Mouse (Mus musculus) monocyte, adult 5-6 weeks (primary cell): ENCODE results near the gene Sh3bgrl. TPM values are rescaled to one million over a fixed set of nuclear protein-coding genes. Genes with fewer than 3 reads are reported as not detected.
A peak's percentile ranks its signal among the peaks of the same experiment; 100 is the strongest.

Experiments used
- ATAC-seq: fragments of 153-309, 156-312 bp; replicated peaks from 2 replicates; pipeline ENCODE4 v1.8.0; 2017; ENCODE audit warnings: mild to moderate bottlenecking; ENCODE audit not compliant: low TSS enrichment, insufficient number of reproducible peaks, severe bottlenecking, poor library complexity, low FRiP score
- total RNA-seq: library from RNA; stranded (forward); fragments of 200-1000, 200-491, 200-594 nt; gene quantifications from 3 replicates; pipeline ENCODE4 v1.2.3, GENCODE M21; 2017

Sh3bgrl gene
- total RNA-seq, 1 experiment from 2014 or later = 278 TPM

DNA sequence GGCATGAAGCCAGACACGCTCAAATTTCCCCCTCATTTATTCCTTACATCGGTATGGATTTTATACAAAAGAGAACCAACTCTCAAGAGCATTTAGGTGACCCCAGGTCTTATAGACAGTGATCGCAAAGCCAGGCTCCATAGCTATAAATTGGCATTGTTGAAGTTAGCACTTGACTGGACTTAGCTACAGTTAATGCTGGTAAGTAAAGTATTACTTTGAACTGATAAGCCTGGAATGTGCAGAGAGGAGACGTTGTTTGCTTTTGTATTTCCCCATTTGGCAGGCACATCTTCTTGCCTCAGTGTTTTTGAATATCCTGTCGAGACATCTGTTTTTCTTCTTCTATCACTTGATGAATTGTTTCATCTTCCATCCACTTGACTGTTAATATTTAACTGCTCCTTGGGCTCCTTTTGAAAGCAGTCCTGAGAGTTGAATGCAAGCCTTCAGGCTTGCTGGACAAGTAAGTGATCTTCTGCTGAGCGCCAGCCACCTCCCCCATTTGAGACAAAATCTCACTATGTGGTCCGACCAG, 32.5 kb downstream of the Sh3bgrl start:
- ATAC-seq = no peak

DNA sequence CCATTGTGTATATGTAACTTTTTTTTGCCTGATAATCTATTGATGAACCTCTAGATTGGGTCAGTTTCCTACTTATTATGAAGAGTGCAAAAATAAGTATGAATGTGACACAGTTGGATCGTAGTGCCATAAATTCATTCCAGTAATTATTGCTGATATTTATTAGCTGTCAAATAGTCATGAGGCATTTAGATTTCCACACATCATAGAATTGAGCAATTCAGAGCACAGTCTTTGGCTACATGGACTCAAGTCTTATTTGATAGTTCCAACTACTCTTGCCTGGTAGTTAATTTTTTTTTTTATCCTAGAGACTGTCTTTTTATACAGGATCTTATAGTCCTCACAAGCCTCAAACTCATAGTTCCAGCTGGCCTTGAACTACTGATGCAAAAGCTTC, 34.9 kb downstream of the Sh3bgrl start:
- ATAC-seq = no peak

DNA sequence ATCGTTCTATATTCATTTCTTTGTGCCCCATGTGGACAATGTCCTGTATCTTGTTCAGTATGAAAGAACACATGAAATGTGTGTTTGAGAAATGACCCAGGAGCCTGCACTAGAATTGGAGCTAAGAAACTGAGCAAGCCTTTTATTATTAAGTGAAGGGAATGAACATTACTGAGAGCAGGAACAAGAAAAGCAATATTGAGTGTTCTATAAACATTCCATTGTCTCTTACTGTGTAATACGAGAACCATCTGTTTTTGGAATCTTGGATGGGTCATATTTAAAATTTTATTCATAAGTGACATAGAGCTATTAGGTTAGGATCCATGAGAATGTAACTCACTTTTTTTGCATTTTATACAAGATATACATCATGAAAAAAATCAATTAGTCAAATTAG, 36.7 kb downstream of the Sh3bgrl start:
- no peak for ATAC-seq

DNA sequence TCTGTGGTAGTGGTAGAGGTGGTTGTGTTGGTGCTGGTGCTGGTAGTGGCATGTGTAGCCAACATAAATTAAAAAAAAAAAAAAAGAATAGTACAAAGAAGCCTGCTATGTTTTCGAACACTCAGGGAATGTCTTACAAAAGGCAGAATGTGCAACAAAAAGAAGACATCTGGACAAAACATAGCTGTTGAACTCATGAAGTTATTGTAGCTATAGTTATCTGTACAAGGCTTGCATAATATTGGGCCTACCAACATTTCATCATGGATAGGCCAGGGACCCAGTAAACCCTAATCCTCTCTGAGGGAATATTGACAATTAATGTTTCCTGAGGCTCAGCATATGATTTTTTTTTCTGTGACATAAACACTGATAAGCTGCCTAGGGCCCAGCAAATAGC, 37.3 kb downstream of the Sh3bgrl start:
- ATAC-seq = no peak

DNA sequence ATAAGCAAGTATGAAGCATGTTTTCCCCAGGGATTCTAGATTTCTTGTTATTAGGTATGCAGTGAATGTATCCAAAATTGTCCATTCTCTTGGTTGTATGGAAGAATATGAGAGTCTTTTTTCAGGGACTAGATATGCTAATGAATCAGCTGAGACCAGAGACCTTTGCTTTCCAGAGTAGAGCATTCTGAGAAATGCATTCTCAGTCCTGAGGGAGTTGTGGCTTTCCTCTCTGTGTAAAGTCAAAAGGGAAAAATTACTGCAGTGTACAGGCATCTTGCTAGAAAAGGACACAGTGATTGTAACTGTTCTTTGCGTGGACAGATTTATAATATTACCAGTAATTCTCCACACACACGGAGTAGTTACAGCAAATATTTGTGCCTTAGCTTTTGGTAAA, 38.3 kb downstream of the Sh3bgrl start:
- ATAC-seq = no peak

DNA sequence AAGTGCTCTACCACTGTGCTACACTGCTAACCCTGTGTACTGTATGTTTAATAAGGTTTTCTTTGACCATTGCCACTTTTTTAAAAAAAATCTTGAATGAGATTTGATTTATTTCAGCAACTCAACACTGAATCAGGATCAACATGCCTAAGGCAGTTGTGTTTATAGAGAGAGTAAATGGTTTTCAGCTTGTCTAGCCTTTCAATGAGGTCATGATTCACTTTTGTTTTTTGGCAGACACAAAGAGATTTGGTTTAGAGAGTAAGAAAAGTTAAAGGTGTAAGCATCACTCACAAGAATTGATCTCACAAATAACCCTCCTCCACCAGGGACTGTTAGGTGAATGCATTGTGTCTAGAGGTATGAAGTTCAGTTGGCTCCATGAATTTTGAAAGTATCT, 41.1 kb downstream of the Sh3bgrl start:
- ATAC-seq = no peak

DNA sequence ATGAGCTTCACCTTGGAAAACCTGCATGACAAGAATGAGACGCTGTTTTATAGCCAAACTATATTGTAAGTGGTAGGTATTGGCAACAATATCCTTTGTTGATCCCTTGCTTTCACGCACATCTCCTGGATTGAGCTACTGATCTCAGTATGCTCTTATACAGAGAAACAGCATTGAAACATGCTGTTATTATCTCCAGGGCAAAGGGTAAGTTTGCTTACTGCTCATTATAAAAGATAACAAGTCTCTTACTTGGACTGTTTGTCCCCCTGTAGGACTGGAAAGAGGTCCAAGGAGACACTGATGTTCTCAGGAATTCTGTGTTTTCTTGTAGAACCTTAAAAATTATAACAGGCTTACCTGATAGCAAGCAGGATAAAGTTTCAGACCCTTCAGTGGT, 41.7 kb downstream of the Sh3bgrl start:
- ATAC-seq = no peak

DNA sequence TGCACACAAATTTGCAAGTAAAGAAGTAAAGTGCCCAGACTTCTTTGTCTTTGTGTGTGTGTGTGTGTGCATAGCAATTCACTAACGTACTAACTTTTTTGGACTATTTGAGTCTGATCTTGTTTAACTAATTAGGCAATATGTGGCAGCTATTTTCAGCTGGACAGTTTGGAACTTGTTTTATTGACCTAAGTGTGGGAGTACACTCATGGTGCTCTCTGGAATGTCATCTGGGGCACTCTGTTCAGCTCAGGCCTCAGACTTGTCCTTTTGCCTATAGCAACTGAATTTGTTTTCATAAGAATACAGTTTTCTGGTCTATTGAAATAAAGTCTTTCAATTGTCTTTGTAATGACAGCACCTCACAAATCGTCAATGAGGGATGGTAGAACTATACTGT, 42.1 kb downstream of the Sh3bgrl start:
- no peak for ATAC-seq

DNA sequence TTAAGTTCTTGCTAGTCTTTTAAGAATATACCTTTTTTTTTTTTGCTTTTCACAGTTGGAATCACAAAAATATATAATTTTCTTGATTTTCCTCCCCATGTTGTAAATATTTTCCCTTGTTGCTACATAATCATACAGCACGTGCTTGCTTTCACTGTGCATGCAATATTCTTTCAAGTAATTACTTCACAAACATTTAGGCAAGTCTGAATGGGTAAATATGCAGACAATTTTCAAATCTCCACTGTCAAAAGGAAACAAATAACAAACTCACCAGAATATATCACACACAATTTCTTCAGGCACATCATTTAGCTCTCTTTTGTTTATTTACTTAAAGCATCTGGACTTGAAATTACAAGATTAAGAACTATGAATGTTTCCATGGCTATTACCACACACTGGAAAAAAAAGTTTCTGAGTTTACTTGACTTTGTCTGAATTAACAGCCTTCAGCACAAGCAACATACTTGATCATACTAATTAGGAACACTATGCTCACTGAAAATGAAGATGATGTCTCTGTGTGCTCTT, 46.2 kb downstream of the Sh3bgrl start:
- no peak for ATAC-seq

DNA sequence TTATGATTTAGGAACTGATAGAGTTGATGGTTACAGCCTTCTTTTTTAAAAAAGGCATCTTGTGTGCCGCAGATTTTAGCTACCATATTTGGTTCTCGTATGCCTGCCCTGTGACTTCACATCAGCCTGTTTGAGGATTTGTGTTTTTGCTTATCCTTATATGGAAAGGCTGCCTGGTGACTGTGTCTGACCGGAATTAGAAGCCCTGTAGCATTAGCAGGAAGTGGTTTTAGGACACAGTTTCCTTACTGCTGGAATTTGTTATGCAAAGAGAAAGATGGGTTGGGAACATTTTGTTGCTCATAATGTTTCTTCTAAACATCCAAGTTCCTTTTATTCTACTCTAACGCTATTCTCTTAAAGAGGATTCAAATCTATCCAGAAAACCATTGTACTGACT, 47.1 kb downstream of the Sh3bgrl start:
- no peak for ATAC-seq

DNA sequence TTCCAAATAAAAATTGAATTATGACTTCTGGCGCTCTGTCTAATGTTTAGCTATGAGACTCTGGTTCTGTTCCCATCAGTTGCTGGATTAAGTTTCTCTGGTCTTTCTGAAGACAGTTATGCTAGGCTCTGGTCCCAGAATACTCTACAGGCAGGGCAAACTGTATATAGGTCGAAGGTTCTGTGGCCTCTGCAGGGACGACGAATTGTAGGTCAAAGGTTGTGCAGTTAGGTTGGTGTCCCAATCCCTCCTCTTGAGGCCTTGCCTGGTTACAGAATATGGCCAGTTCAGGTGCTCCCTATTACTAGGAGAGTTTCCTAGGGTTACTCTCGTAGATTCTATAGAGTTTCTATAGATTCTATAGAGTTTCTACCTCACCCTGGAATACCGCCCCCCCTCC, 50.6 kb downstream of the Sh3bgrl start:
- ATAC-seq = no peak

DNA sequence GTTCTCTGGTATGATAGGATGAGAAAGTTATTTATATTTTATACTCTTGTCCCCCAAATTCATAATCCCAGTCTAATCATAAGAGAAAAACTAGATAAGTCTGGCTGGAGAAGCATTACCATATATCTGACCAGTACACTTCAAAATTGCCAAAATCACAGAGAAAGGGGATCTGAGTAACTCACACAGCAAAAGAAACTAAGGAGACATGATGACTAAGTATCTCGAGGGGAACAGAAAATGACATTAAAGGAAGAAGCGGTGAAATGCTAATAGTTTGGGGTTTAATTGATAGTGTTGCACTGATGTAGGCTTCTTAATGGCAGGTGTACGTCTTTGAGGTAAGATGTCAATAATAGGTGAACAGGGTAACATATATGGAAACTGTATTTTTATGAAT, 51.9 kb downstream of the Sh3bgrl start:
- ATAC-seq = no peak

DNA sequence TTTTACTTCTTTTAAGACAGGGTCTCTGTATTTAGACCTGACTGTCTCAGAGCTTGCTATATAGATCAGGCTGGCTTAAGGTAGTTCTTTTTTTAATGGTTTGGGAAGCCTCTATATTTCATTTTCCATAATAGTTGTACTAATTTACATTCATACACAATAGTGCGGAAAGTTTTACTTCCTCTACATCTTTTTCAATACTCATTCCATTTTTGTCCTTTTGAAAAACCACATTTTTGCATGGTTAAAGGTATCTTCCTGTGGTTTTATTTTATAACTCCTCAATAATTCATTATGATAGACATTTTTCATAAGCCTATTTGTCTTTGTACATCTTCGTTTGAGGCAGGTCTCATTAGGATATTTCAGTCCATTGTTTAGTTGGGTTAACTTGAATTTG, 56.1 kb downstream of the Sh3bgrl start:
- no peak for ATAC-seq

DNA sequence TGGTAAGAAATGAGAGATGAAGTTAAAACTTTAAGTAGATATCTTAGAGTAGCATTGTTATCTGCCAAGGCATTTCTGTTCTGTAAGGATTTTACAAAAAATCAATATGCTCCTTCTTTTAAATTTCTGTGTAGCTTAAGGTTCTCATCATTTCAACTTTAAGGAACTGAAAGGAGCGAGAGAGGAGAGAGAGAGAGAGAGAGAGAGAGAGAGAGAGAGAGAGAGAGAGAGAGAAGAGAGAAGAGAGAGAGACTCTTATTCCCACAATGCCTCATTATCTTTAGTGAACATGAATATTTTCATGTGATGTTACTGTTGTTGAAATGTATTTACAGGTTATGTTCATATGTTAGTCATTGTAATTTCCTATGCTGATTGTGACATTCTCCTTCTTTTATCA, 65.2 kb downstream of the Sh3bgrl start:
- no peak for ATAC-seq

DNA sequence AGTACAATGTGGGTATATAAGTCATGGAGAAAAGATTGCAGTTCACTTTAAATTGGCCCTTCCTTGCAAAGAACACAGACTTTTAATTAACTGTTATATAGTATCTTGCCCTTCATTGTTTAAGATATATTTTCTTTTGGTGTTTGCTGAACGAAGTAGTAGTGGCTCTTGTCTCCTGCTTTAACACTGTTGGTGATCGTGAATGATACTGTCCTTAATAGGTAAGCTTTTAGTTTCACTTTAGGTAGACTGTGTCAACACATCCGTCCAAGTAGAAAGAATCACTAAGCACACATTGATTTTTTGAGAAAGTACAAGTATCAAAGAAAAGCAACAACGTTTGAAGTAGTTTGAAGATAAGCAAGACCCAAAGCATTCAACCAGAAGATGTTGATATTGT, 65.7 kb downstream of the Sh3bgrl start:
- ATAC-seq = no peak

DNA sequence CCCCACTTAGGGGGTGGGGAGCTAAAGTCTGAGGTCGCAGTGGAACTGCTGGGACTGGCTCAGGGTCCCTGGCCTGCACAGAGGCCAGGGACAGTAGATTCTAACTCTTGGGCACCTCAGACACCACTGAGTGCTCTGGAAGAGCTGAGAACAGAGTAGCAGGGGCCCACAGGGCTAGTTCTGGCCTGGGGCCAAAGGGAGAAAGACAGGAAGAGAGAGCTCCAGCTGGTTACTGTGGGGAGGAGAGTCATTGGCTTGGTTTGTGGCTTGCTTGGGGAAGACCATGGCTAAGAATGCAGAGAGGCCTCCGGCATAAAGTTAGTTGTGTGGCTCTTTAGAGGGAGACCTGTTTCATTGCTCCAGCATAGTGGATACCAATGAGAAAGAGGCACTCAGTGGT, 79.9 kb downstream of the Sh3bgrl start:
- ATAC-seq = no peak

DNA sequence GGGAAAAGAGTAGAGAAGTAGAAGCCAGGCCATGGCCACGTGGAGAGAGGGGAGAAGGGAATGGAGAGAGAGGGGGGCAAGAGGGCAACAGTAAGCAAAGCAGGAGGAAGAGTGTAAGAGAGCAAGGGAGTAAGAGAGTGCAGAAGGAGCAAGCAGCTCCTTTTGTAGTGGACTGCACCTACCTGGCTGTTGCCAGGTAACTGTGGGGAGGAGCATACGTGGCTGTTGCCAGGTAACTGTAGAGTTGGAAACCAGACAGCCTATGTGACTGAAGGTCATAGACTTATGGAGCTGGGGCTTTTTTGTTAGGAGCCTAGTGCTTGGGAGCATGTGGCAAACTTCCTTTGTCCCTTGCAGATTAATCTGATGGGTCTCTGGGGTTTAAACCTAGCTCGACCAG, 80.3 kb downstream of the Sh3bgrl start:
- no peak for ATAC-seq

DNA sequence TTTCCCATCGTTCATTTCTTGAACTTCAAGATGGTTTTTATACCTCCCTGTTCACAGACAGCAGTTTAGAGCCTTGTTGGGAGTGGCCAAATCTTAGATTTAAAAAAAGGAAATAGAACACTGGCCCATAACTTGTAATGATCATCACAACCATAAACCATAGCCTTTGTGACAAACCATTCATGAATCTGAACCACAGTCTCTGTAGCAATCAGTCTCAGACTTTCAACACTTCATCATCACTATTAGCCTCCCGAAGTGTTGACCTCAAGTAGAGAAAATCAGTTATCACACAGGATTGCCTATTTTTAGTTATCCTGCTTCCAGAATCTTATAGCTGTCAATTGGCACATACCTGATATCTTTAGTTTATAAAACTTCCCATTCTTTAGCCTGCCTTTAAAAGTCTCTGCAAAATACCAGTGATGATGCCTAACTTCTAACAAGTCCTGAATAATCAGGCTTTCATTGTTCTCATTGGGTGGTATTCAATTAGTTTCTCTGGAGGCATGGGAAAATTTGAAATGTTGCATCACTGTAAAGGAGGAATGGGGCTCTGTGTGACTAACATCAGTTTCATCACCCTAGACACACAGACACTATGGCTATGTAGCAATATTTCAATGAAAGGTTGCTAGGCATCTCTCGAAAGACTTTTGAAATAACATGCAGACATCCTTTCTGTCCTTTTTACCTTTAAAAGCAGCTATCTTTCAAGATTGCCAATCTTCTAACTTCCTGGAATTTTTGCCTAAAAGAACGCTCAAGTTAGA, 89.7 kb downstream of the Sh3bgrl start:
- peak; percentile 82 for ATAC-seq

DNA sequence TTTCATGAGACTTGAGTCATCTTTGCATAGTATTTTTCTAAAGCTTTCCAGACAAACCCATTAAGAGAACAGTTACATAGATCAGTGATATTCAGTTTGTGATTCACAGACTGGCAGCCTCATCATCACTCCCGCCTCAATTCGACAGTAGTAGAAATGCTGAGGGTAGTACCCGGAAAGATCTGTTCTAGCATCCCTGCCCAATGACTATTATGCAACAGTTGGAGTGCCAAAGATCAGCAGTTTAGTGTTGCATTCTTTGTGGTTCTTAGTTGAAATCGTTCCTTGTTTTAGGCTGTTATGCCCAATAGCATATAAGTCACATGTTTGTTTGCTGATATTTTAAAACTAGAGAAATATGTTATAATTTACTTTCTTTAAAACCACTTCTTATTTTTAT, 94.4 kb downstream of the Sh3bgrl start:
- peak; percentile 47 for ATAC-seq

DNA sequence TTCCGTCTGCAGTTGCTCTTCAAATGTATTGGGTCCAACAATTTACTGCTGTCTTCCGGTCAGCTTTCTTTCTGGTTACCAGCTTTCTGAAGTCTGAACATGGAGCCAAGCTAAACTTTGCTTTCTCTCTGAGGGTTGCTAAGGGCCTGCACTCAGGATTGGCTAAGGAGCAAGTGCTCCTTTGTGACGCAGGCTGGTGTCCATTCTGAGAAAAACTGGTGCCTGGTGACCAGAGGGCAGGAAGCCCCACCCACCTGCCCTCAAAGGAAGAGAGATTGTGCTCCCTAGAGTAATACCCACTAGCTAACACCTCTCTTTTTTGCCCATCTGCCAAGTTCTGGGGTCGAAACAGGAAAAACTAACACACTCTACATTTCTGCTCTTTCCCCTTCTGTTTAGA, 95.8 kb downstream of the Sh3bgrl start:
- peak; percentile 81 for ATAC-seq

DNA sequence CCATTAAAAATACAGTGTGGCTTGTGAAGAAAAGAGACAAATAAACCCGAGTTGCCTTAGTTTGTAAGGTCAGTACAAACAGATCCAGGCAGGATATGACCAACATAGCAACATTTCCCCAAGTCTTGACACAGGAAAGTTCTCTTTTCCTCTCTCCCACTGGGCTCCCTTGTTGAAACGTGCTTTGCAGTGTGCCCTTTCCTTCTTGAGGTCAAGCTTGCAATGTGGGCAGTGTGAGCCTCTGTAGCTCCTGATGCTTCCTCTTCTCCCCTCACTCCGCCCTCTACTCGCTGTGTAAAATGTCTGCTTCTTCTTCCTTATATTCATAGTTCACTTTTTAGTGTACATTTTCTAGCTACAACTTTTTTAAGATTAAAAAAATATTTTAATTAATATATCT, 96.3 kb downstream of the Sh3bgrl start:
- ATAC-seq = peak; percentile 83
